Mouse (Mus musculus): ENCODE measurements around the gene Tiam2. TPM values are rescaled to one million over a fixed set of nuclear protein-coding genes. Genes with fewer than 3 reads are reported as not detected.
"Not testable (repeated sequence)": the region's sequence is repeated elsewhere in the genome, so short reads cannot be mapped to it uniquely, and the experiment has no call there.

Tiam2 gene
- polyA plus RNA-seq, 1 experiment from 2014 or later, result 1.2 TPM

DNA sequence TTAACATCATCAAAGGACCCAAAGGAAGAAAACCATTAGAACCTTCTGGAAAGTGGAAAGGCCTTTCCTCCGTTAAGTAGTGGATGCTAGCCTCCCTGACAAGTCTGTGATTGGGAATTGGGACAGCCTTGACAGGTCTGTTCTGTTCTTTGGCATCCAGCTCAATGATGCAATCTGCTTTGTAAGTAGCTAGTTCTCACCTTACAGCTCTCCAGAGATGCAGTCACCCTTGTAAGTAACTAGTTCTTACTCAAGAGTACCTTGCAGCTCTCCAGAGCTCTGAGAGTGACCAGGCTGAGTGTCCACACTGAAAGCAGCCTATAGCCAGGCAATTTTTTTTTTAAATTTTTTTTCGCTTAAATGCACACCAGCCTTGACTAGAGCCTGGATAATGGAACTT, 21.4 kb downstream of the Tiam2 start:
- H3K27me3 ChIP-seq (ENCODE audit: control insufficient read depth, insufficient read depth, low read length), result no peaks in the 10 kb centered on the region
- TF ChIP-seq EP300 (optimal IDR thresholded peaks at IDR 0.05) (no peak), CTCF (IDR thresholded peaks at IDR 0.05; ENCODE audit: low read depth) (no peak)
- no peak overlapping the region for H3K9ac ChIP-seq (ENCODE audit: low read length)
- WGBS, result 75% methylated on average over 2 of the region's 2 CpGs
- no peaks in the 10 kb centered on the region for H3K4me1 ChIP-seq (replicated peaks; ENCODE audit: control insufficient read depth, insufficient read depth)
- H3K36me3 ChIP-seq (ENCODE audit: control insufficient read depth, insufficient read depth, low read length), result no peaks in the 10 kb centered on the region
- no peak overlapping the region for H3K4me3 ChIP-seq (ENCODE audit: low read depth, low read length)
- H3K27ac ChIP-seq (replicated peaks), result no peak overlapping the region
- no peak overlapping the region for H3K4me2 ChIP-seq (replicated peaks; ENCODE audit: low read depth)
- no peak for ATAC-seq (ENCODE audit: low FRiP score, low TSS enrichment)
- H3K9me3 ChIP-seq (ENCODE audit: control insufficient read depth, low read length), result no peaks in the 10 kb centered on the region
- DNase-seq (ENCODE audit: low spot score), result no peak

DNA sequence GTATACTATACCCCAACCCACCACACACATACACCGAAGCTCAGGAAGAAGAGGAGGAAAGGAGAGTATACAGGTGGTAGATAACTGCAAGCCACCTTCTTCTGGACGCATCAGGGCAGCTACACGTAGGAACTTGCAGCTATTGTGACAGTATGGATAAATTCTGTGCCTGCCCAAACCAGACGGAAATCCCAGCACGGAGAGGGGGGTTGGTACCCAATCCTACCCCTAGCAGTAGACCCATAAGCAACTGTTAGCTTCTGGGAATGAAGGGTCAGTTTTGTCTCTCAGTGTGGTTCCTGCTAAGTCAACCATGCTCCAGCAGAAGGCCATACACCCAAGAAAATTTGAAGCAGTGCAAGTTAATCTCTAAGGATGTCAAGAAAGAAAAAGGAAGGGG, 23.0 kb downstream of the Tiam2 start:
- Histone ChIP-seq H3K9ac (ENCODE audit: low read length) (no peak overlapping the region), H3K4me3 (ENCODE audit: low read depth, low read length) (no peak overlapping the region), H3K4me1 (replicated peaks; ENCODE audit: control insufficient read depth, insufficient read depth) (no peaks in the 10 kb centered on the region), H3K4me2 (replicated peaks; ENCODE audit: low read depth) (no peak overlapping the region), H3K36me3 (ENCODE audit: control insufficient read depth, insufficient read depth, low read length) (no peaks in the 10 kb centered on the region), H3K27me3 (ENCODE audit: control insufficient read depth, insufficient read depth, low read length) (no peaks in the 10 kb centered on the region), H3K9me3 (ENCODE audit: control insufficient read depth, low read length) (no peaks in the 10 kb centered on the region), H3K27ac (replicated peaks) (no peak overlapping the region)
- TF ChIP-seq EP300 (optimal IDR thresholded peaks at IDR 0.05) (no peak), CTCF (IDR thresholded peaks at IDR 0.05; ENCODE audit: low read depth) (no peak)
- ATAC-seq (ENCODE audit: low FRiP score, low TSS enrichment) (no peak), DNase-seq (ENCODE audit: low spot score) (no peak)
- 80% methylated on average over 5 of the region's 5 CpGs for WGBS

DNA sequence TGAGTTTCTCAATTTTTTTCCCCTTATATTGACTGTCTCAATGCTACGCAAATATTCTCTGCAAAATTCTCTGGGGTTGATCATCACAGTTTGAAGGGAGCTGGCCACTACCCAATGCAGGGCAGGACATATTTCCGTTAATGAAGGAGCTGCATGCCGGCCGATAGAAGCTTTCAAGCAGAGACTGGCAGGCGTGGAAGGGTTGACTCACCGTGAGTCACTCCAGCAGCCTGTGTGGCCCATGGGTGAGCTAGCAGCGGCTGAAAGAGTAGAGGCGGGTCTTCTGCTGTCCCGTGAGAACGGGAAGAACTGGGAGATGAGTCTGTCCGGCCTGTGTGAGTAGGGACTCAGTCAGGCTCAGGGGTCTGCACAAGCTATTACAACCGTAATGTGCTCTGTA, 23.6 kb downstream of the Tiam2 start:
- TF ChIP-seq EP300 (optimal IDR thresholded peaks at IDR 0.05) (no peak), CTCF (IDR thresholded peaks at IDR 0.05; ENCODE audit: low read depth) (no peak)
- peak; percentile 87 for ATAC-seq (ENCODE audit: low FRiP score, low TSS enrichment)
- H3K36me3 ChIP-seq (ENCODE audit: control insufficient read depth, insufficient read depth, low read length), result no peaks in the 10 kb centered on the region
- H3K27ac ChIP-seq (replicated peaks), result no peak overlapping the region
- H3K4me3 ChIP-seq (ENCODE audit: low read depth, low read length), result no peak overlapping the region
- 35% methylated on average over 12 of the region's 12 CpGs for WGBS
- no peak overlapping the region for H3K4me2 ChIP-seq (replicated peaks; ENCODE audit: low read depth)
- no peaks in the 10 kb centered on the region for H3K9me3 ChIP-seq (ENCODE audit: control insufficient read depth, low read length)
- no peaks in the 10 kb centered on the region for H3K27me3 ChIP-seq (ENCODE audit: control insufficient read depth, insufficient read depth, low read length)
- peak; percentile 63 for DNase-seq (ENCODE audit: low spot score)
- no peaks in the 10 kb centered on the region for H3K4me1 ChIP-seq (replicated peaks; ENCODE audit: control insufficient read depth, insufficient read depth)
- no peak overlapping the region for H3K9ac ChIP-seq (ENCODE audit: low read length)

DNA sequence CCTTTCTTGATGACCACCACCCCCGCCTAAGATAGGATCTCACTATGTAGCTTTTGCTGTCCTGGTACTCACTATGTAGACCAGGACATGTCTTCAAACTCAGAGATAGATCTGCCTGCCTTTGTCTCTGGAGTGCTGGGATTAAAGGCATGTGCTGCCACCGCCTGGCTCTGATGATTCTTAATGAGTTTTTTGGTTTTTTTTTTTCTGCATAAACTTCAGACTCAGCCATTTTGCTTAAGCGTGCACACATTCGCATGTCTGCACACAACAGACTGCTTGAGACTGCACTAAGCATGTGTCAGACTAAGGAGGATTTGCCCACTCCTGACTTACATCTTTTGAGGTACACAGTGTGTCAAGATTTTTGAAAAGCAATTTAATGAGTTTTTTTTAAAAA, 24.0 kb downstream of the Tiam2 start:
- no peak for ATAC-seq (ENCODE audit: low FRiP score, low TSS enrichment)
- H3K4me2 ChIP-seq (replicated peaks; ENCODE audit: low read depth), result no peak overlapping the region
- no peak overlapping the region for H3K27ac ChIP-seq (replicated peaks)
- H3K36me3 ChIP-seq (ENCODE audit: control insufficient read depth, insufficient read depth, low read length), result no peaks in the 10 kb centered on the region
- no peaks in the 10 kb centered on the region for H3K4me1 ChIP-seq (replicated peaks; ENCODE audit: control insufficient read depth, insufficient read depth)
- H3K9me3 ChIP-seq (ENCODE audit: control insufficient read depth, low read length), result no peaks in the 10 kb centered on the region
- H3K4me3 ChIP-seq (ENCODE audit: low read depth, low read length), result no peak overlapping the region
- H3K27me3 ChIP-seq (ENCODE audit: control insufficient read depth, insufficient read depth, low read length), result no peaks in the 10 kb centered on the region
- DNase-seq (ENCODE audit: low spot score), result no peak
- WGBS, result 70% methylated on average over 4 of the region's 4 CpGs
- H3K9ac ChIP-seq (ENCODE audit: low read length), result no peak overlapping the region
- TF ChIP-seq CTCF (IDR thresholded peaks at IDR 0.05; ENCODE audit: low read depth) (no peak), EP300 (optimal IDR thresholded peaks at IDR 0.05) (no peak)

DNA sequence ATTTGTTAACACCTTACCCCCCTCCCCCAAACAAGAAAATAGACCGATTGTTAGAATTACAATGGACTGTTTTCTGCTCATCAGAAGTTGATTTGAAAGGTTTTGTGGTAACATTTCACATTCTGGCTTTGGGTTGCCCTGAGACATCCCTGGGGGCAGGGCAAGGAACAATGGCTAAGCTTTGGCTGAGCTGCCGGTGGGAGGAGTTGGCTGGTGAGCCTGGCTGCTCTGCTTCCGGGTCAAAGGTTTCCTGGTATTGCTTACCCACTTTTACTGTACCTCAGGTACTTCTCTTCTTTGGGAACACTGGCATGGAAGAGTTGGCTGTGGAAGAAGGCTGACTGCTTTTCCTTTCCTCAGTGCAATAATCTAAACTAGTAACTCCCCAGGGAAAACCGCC, 25.3 kb downstream of the Tiam2 start:
- H3K4me3 ChIP-seq (ENCODE audit: low read depth, low read length), result no peak overlapping the region
- no peak overlapping the region for H3K27ac ChIP-seq (replicated peaks)
- no peaks in the 10 kb centered on the region for H3K4me1 ChIP-seq (replicated peaks; ENCODE audit: control insufficient read depth, insufficient read depth)
- DNase-seq (ENCODE audit: low spot score) (peak; percentile 21), ATAC-seq (ENCODE audit: low FRiP score, low TSS enrichment) (no peak)
- no peak for TF ChIP-seq CTCF (IDR thresholded peaks at IDR 0.05; ENCODE audit: low read depth)
- TF ChIP-seq EP300 (optimal IDR thresholded peaks at IDR 0.05), result no peak
- H3K4me2 ChIP-seq (replicated peaks; ENCODE audit: low read depth), result no peak overlapping the region
- H3K36me3 ChIP-seq (ENCODE audit: control insufficient read depth, insufficient read depth, low read length), result no peaks in the 10 kb centered on the region
- H3K9me3 ChIP-seq (ENCODE audit: control insufficient read depth, low read length), result no peaks in the 10 kb centered on the region
- WGBS, result 56% methylated on average over 4 of the region's 4 CpGs
- H3K9ac ChIP-seq (ENCODE audit: low read length), result no peak overlapping the region
- H3K27me3 ChIP-seq (ENCODE audit: control insufficient read depth, insufficient read depth, low read length), result no peaks in the 10 kb centered on the region

DNA sequence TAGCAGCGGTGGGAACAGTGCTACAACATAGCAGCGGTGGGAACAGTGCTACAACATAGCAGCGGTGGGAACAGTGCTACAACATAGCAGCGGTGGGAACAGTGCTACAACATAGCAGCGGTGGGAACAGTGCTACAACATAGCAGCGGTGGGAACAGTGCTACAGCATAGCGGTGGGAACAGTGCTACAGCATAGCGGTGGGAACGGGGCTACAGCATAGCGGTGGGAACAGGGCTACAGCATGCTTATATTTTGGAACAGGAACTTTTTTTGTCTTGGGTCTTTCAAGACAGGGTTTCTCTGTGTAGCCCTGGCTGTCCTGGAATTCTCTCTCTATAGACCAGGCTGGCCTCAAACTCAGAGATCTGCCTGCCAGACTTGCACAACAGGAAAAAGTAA, 26.8 kb downstream of the Tiam2 start:
- H3K9ac ChIP-seq (ENCODE audit: low read length); H3K4me2 ChIP-seq (replicated peaks; ENCODE audit: low read depth); H3K9me3 ChIP-seq (ENCODE audit: control insufficient read depth, low read length); H3K27me3 ChIP-seq (ENCODE audit: control insufficient read depth, insufficient read depth, low read length); H3K4me3 ChIP-seq (ENCODE audit: low read depth, low read length); H3K27ac ChIP-seq (replicated peaks); H3K36me3 ChIP-seq (ENCODE audit: control insufficient read depth, insufficient read depth, low read length); H3K4me1 ChIP-seq (replicated peaks; ENCODE audit: control insufficient read depth, insufficient read depth); DNase-seq (ENCODE audit: low spot score); ATAC-seq (ENCODE audit: low FRiP score, low TSS enrichment): not testable (repeated sequence)
- WGBS, result 94% methylated on average over 9 of the region's 10 CpGs

Measured in stomach, postnatal 0 days (tissue).